Mouse (Mus musculus) lung, postnatal 0 days (tissue): ENCODE data around the gene Tcaf3. TPM values are rescaled to one million over a fixed set of nuclear protein-coding genes. Genes with fewer than 3 reads are reported as not detected.

Experiments
- ATAC-seq: fragments of 200-750 bp; cut with Nextera tagmentation; 2 replicates; pipeline ENCODE4 v1.8.0; 2017; ENCODE audit warnings: moderate library complexity
- DNase-seq: peaks from one replicate; pipeline ENCODE4 v3.0.0-alpha.2; 2016; ENCODE audit warnings: low spot score
- H3K27ac ChIP-seq: fragments of 300-500 bp; sonication (generic); 2 replicates; pipeline ENCODE4 v1.5.1; 2014; ENCODE audit warnings: antibody characterized with exemption, mild to moderate bottlenecking, low read length, mixed read lengths
- H3K27me3 ChIP-seq: fragments of 300-500 bp; sonication (generic); replicated peaks from 2 replicates; pipeline ENCODE4 v1.6.1; 2014; ENCODE audit warnings: low read length, mixed read lengths; ENCODE audit not compliant: insufficient read depth
- H3K36me3 ChIP-seq: fragments of 300-500 bp; sonication (generic); 2 replicates; pipeline ENCODE4 v1.6.1; 2014; ENCODE audit warnings: low read length, mixed read lengths; ENCODE audit not compliant: insufficient read depth
- H3K4me1 ChIP-seq: fragments of 300-500 bp; sonication (generic); 2 replicates; pipeline ENCODE4 v1.6.1; 2014; ENCODE audit warnings: antibody characterized with exemption, low read depth, low read length, mixed read lengths; ENCODE audit not compliant: insufficient read depth
- H3K4me2 ChIP-seq: fragments of 300-500 bp; sonication (generic); replicated peaks from 2 replicates; pipeline ENCODE4 v1.6.1; 2014; ENCODE audit warnings: low read depth, mild to moderate bottlenecking, low read length, moderate library complexity, mixed read lengths
- H3K4me3 ChIP-seq: fragments of 300-500 bp; sonication (generic); 2 replicates; pipeline ENCODE4 v1.5.1; 2014; ENCODE audit warnings: low read depth, low read length
- H3K9ac ChIP-seq: fragments of 300-500 bp; sonication (generic); replicated peaks from 2 replicates; pipeline ENCODE4 v1.6.1; 2014; ENCODE audit warnings: low read depth, mild to moderate bottlenecking
- H3K9me3 ChIP-seq: fragments of 300-500 bp; sonication (generic); 2 replicates; pipeline ENCODE4 v1.6.1; 2016; ENCODE audit warnings: low read length, mixed read lengths
- CTCF ChIP-seq: IDR thresholded peaks from 2 replicates; pipeline ENCODE4 v1.5.1; 2016; ENCODE audit warnings: antibody characterized with exemption, mild to moderate bottlenecking
- EP300 ChIP-seq: IDR thresholded peaks from 2 replicates; pipeline ENCODE4 v1.6.1; 2016; ENCODE audit warnings: antibody characterized with exemption, mild to moderate bottlenecking, control low read depth
- WGBS: fragments of 180-500 bp; shearing (Covaris S2); extraction: QIAGEN DNeasy Blood & Tissue Kit; methylation state at CpG from one replicate; pipeline ENCODE4 v1.1.7; 2014; 5-methylcytosine and 5-hydroxymethylcytosine counted together
- polyA plus RNA-seq: library from polyadenylated mRNA; unstranded; fragments of >200 nt; fragmentation: Nextera tagmentation; extraction: Ambion mirVana; gene quantifications from 2 replicates; pipeline ENCODE4 v1.2.1, GENCODE M21; 2015

The Tcaf3 gene
- polyA plus RNA-seq, 1 experiment from 2014 or later, result 0.05 TPM

GRCm38 (mm10) chr6:42577433-42577832 lies 20.1 kb downstream of the Tcaf3 start:
- Histone ChIP-seq H3K9ac (no peak overlapping the region), H3K27ac (no peak overlapping the region), H3K9me3 (no peaks in the 10 kb centered on the region), H3K4me2 (no peak overlapping the region), H3K27me3 (no peaks in the 10 kb centered on the region), H3K36me3 (no peaks in the 10 kb centered on the region), H3K4me1 (no peaks in the 10 kb centered on the region), H3K4me3 (no peak overlapping the region)
- ATAC-seq, result no peak
- 80% methylated on average over 2 of the region's 2 CpGs for WGBS
- TF ChIP-seq EP300, result no peak
- TF ChIP-seq CTCF, result no peak
- DNase-seq, result no peak

GRCm38 (mm10) chr6:42568205-42568604 lies 29.3 kb downstream of the Tcaf3 start:
- H3K4me3 ChIP-seq, result no peak overlapping the region
- no peaks in the 10 kb centered on the region for H3K36me3 ChIP-seq
- ATAC-seq (no peak), DNase-seq (no peak)
- no peaks in the 10 kb centered on the region for H3K27me3 ChIP-seq
- TF ChIP-seq EP300 (no peak), CTCF (no peak)
- H3K27ac ChIP-seq, result no peak overlapping the region
- H3K4me2 ChIP-seq, result no peak overlapping the region
- no peaks in the 10 kb centered on the region for H3K4me1 ChIP-seq
- 43% methylated on average over 2 of the region's 2 CpGs for WGBS
- no peak overlapping the region for H3K9ac ChIP-seq
- no peaks in the 10 kb centered on the region for H3K9me3 ChIP-seq

- Histone ChIP-seq H3K27me3 (no peaks in the 10 kb centered on the region), H3K36me3 (no peaks in the 10 kb centered on the region), H3K9ac (no peak overlapping the region), H3K4me3 (no peak overlapping the region), H3K4me1 (no peaks in the 10 kb centered on the region), H3K27ac (no peak overlapping the region), H3K9me3 (no peaks in the 10 kb centered on the region), H3K4me2 (no peak overlapping the region)
- DNase-seq, result no peak
- ATAC-seq, result no peak
- TF ChIP-seq EP300, result no peak
- no peak for TF ChIP-seq CTCF
- WGBS, result 65% methylated on average over 2 of the region's 2 CpGs
Measured at GRCm38 (mm10) chr6:42566076-42566598, 31.4 kb downstream of the Tcaf3 start.

- H3K4me3 ChIP-seq, result no peak overlapping the region
- no peaks in the 10 kb centered on the region for H3K27me3 ChIP-seq
- ATAC-seq (no peak), DNase-seq (peak; percentile 39)
- WGBS, result 29% methylated on average over 2 of the region's 2 CpGs
- no peaks in the 10 kb centered on the region for H3K9me3 ChIP-seq
- no peak overlapping the region for H3K27ac ChIP-seq
- H3K4me1 ChIP-seq, result no peaks in the 10 kb centered on the region
- no peak overlapping the region for H3K9ac ChIP-seq
- no peak for TF ChIP-seq CTCF
- peak; percentile 30; the same call in 1 of the 2 replicates for TF ChIP-seq EP300
- no peak overlapping the region for H3K4me2 ChIP-seq
- H3K36me3 ChIP-seq, result no peaks in the 10 kb centered on the region
Measured at GRCm38 (mm10) chr6:42562280-42562679, 35.2 kb downstream of the Tcaf3 start.

- ATAC-seq, result no peak
- Histone ChIP-seq H3K27ac (no peak overlapping the region), H3K4me3 (no peak overlapping the region), H3K9me3 (no peaks in the 10 kb centered on the region), H3K4me2 (no peak overlapping the region), H3K27me3 (no peaks in the 10 kb centered on the region), H3K4me1 (no peaks in the 10 kb centered on the region), H3K9ac (no peak overlapping the region), H3K36me3 (no peaks in the 10 kb centered on the region)
- DNase-seq, result no peak
- WGBS, result 52% methylated on average over 5 of the region's 5 CpGs
- TF ChIP-seq CTCF (no peak), EP300 (no peak)
Measured at GRCm38 (mm10) chr6:42560885-42561284, 36.6 kb downstream of the Tcaf3 start.

- H3K27me3 ChIP-seq, result no peaks in the 10 kb centered on the region
- H3K4me1 ChIP-seq, result no peaks in the 10 kb centered on the region
- H3K27ac ChIP-seq, result no peak overlapping the region
- no peak overlapping the region for H3K4me3 ChIP-seq
- 96% methylated on average over 14 of the region's 14 CpGs for WGBS
- TF ChIP-seq EP300 (no peak), CTCF (no peak)
- ATAC-seq (no peak), DNase-seq (no peak)
- H3K9me3 ChIP-seq, result no peaks in the 10 kb centered on the region
- H3K36me3 ChIP-seq, result no peaks in the 10 kb centered on the region
- no peak overlapping the region for H3K9ac ChIP-seq
- H3K4me2 ChIP-seq, result no peak overlapping the region
Measured at GRCm38 (mm10) chr6:42558641-42559040, 38.9 kb downstream of the Tcaf3 start.

- whole genome bisulfite sequencing, result 53% methylated on average over 4 of the region's 4 CpGs
- H3K36me3 ChIP-seq, result no peaks in the 10 kb centered on the region
- no peaks in the 10 kb centered on the region for H3K4me1 ChIP-seq
- no peaks in the 10 kb centered on the region for H3K9me3 ChIP-seq
- no peak within 1 kb of the TSS for H3K4me3 ChIP-seq
- no peak within 1 kb of the TSS for H3K9ac ChIP-seq
- ATAC-seq (peak; percentile 31; the same call in 1 of the 2 replicates), DNase-seq (peak; percentile 18)
- TF ChIP-seq CTCF, result no peak
- TF ChIP-seq EP300, result no peak
- no peaks in the 10 kb centered on the region for H3K27me3 ChIP-seq
- H3K4me2 ChIP-seq, result no peak within 1 kb of the TSS
- H3K27ac ChIP-seq, result 0 out of 2 replicates have a peak within 1 kb of the TSS, but pooled peaks have one; percentile 14
Measured at GRCm38 (mm10) chr6:42547461-42547860, 50.0 kb downstream of the Tcaf3 start, which contains the start of gene Olfr455. Olfr455 (minus strand) TSS chr6:42547587.
